Mouse (Mus musculus) adipose tissue, adult 10 weeks (tissue): ENCODE data around the gene Selenbp1. TPM values are rescaled to one million over a fixed set of nuclear protein-coding genes. Genes with fewer than 3 reads are reported as not detected.

Source experiments
- polyA plus RNA-seq: library from polyadenylated mRNA; stranded (reverse); fragments of 350-450 nt; fragmentation: Illumina TruSeq; extraction: RNeasy Lipid Tissue Mini Kit (QIAGEN cat#74804); gene quantifications from one replicate; pipeline ENCODE4 v1.2.3, GENCODE M21; 2014; ENCODE audit warnings: low read depth, low replicate concordance

Gene Selenbp1
- polyA plus RNA-seq = 123 TPM

DNA sequence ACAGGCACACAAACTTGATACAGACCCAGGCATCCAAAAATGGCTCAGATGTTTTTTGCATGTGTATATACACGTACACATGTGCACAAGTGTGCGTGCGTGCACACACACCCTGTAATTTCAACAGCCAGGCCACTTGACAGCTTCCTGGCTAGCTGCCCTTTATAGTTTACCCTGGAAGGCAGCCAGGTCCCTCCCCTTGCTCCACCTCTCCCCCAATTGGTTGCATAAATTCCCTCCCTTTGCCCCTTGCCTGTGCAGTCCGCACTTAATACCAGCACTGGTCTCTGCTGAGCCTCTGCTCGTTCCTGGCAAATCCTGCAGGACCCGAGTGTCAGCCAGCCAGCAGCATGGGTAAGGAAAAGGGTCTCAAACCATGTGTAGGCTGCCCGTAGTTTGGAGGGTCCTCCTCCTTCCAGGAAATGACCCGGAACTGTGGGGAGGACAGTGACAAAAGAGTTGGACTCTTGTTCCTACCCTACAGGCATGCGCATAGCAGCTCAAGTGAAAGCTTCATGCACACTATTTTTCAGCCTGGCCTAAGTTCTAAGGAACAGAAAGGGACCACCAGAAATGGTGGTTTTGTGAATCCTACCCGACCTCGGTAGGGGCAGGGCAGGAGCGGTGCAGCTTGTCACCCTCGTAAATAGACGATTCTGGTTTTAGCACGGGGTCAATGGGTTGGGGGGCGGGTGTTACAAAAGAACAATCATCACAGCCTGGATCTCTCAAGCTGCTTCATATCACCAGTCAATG, at the start of gene Selenbp1:
Gene Selenbp1 (plus strand): TSS at position 248 of the 756 bp plus-strand sequence.

DNA sequence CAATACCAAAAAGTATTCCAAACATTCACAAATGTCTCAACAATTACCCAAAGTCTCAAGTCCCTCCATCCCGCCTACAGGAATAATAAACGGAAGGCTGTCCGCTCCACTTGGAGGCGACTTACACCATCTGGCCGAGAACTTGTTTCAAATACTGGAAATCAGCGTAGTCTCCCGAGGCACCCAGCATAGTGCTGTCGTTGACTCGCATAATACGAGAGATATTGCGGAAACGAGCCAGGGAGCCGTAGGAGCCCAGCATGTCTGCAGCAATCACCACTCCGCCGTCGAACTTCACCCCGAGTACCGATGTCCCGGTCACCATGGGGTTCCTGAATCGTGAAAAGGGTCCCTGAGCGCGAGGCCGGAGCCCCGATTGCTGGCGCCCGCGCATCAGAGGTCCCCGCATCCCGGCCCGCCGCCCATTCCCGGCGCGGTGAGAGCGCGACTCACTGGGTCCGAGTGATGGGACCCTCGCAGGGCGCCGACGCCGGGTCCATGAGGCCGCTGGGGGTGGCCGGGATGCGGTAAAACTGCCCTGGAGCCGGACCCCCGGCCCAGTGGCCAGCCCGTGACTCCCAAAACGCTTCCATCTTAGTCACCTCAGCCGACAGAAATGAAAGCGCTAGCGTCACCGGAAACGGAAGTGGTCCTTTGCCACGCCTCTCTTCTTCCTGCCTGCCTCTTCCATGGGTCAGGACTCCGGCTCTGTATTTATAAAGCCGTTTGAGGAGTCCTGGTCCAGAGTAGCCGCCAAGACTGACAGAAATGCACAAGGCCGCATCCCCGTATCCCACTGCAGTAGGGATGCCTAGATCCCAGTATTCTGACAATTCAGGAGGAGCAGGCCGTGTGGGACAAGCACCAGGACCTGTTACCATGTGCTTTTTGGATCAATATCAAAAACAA, 46.3 kb upstream of the Selenbp1 start, which contains the start of gene Psmb4:
Gene Psmb4 (minus strand): TSS at position 646 of the 909 bp plus-strand sequence.

DNA sequence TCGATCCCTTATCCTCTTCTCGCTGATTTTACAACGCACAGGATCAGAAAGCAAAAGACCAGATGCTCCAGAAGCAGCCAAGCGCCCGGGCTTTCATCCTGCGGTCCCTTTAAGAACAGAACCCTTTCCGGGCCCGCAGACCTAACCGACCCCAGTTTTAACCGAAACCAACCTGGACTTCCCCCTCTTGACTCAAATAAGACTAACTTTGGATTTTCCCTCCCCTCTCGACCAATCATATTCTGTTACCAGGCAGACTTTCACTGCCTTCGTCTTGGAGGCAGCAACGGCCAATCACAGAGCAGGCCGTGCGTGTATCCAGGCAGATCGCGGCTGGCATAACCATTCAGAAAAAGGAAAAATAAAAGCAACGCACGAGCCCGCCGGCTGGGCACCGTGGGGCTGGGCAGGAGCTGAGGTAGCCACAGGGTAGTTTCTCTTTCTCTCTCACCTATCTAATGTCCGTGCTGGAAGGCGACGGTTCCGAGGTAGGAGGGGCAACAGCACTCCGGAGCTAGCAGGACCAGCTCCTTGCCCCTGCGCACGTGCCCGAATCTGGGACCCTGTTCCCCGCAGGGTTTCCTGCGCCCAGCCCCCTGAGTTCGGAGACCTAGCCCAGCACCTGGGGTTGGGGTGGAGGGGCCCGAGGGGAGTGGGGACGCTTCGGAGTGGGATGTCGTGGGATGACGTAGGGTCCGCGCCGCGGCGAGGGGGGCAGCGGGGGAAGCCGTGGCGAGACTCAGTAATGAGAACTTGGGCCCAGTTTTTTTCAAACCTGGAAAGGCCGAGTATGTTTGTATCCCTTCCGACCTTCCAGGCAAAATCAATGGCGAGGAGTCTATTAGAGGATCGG, 21.1 kb downstream of the Selenbp1 start, which contains the start of gene Rfx5:
Gene Rfx5 (plus strand): TSS at position 312 of the 853 bp plus-strand sequence.

DNA sequence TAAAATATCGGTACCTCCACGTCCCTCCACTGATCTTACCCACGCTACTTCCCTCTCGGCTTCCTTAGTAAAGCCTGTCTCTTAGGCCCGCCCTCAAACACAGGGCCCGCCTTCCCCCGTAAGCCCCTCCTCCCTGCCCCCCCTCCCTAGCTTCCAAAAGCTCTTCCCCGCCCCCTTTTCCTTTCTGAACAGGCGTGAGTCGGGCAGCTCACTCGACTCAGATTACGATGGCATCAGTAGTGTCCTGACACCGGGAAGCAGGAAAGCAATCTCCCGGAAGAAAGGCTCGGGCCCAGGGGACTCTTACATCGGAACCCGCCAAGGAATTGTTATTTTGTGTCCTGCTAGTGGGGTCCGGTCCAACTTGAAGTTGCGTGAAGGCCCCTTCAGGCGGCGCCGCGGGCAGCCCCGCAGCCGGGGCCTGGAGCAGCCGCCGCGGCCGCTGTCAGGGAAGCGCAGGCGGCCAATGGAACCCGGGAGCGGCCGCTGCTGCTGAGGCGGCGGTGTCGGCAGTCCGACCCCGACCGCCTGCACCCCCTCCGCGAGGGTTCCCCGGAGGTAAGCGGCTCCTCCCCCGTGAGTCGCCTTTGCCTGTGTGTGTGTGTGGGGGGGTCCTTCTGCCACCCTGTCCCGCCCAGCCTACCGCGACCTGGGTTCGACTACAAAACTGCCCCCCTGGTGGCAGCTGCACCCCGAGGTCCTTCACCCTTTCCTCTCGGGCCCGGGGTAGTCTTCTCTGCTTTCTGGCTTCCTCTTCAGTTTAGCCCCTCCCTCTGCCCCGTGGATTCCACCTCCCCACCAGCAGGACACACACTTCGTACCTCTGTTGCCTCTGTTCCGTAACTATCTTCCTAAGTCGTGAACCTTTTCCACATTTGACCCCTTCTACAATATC, 41.9 kb downstream of the Selenbp1 start, which contains the start of gene Pi4kb:
Gene Pi4kb (plus strand): TSS at position 204 of the 895 bp plus-strand sequence.

Other genes with a start within 250 kb of the Selenbp1 start
- 3.5 TPM for gene Selenbp2, start 239.5 kb upstream of the Selenbp1 start, polyA plus RNA-seq
- 13.1 TPM for gene Cgn, start 146.6 kb upstream of the Selenbp1 start, polyA plus RNA-seq
- 17.9 TPM for gene Pogz, start 95.5 kb upstream of the Selenbp1 start, polyA plus RNA-seq
- gene Psmb4, start 46.1 kb upstream of the Selenbp1 start, polyA plus RNA-seq = 211 TPM
- gene Rfx5, start 21.0 kb downstream of the Selenbp1 start, polyA plus RNA-seq = 13.5 TPM
- gene Pi4kb, start 41.7 kb downstream of the Selenbp1 start, polyA plus RNA-seq = 33.9 TPM
- 24.9 TPM for gene Zfp687, start 82.4 kb downstream of the Selenbp1 start, polyA plus RNA-seq
- gene Psmd4, start 109.6 kb downstream of the Selenbp1 start, polyA plus RNA-seq = 134 TPM
- gene Pip5k1a, start 173.9 kb downstream of the Selenbp1 start, polyA plus RNA-seq = 19.1 TPM
- gene Vps72, start 178.0 kb downstream of the Selenbp1 start, polyA plus RNA-seq = 45.3 TPM
- gene Tmod4, start 191.4 kb downstream of the Selenbp1 start, polyA plus RNA-seq = 0.31 TPM
- 34.3 TPM for gene Scnm1, start 201.0 kb downstream of the Selenbp1 start, polyA plus RNA-seq
- gene Lysmd1, start 201.0 kb downstream of the Selenbp1 start, polyA plus RNA-seq = 11.0 TPM
- gene Tnfaip8l2, start 209.3 kb downstream of the Selenbp1 start, polyA plus RNA-seq = 9.1 TPM
- gene Sema6c, start 227.4 kb downstream of the Selenbp1 start, polyA plus RNA-seq = 4.2 TPM